Mouse (Mus musculus) lung, postnatal 25 days (tissue): Measurements from ENCODE around the gene Thumpd1.

Experiments
- DNase-seq: peaks from one replicate; pipeline ENCODE4 v3.0.0; 2022; ENCODE audit warnings: low spot score

The Thumpd1 gene

DNA sequence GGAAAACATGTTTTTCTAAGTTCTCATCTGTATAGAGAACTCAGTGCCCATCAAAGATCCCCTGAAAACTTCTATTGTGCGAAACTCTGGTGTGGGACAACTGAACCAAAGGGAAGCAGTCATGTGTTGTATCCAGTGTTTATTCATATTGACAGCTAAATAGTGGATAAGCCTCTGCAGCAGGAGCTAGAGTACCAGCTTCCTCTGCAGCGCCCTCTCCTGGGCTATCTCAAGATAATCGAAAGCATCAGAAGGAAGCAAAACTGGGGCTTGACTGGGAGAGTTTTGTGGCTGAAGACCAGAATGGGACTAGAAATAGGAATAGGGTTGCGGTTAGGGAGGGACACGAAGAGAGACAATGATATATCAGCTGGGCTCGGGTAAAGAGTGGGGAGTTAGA lies 49.7 kb downstream of the Thumpd1 start:
- DNase-seq = no peak

DNA sequence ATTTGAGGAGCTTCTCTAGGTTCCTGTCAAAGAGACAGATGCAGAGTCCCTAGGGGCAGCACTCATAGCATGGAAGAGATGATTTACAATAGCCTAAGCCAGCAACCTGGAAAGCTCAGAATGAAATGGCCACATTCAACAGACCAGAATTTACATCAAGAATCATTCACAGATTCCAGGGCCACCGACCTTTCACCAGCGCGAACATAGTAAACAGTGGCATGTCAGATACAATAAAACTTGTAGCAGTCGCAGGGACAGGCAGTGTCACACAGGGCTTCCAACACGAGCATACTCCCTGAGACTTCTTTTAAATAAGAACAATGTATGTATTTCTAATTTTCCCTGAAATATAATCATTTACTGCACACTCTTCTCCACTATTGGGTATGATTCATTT lies 50.2 kb downstream of the Thumpd1 start:
- DNase-seq = no peak

DNA sequence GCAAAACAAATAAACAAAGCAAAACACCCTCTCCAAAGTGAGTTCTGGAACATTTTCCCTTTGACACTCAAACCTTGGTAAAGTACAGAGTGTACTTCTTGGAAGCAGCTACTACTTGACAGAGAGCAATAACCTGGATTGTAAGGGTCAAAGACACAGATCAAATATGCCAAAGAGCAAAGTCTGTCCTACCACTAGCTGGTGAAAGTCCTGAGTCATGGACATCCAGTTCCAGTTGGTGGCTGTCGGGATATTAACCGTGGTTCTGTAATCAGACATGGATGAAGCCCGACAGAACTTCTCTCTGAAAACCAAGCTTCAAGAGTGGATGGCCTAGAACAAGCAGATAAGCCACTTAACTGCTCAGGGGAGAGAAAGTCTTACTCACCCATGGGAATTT lies 52.7 kb downstream of the Thumpd1 start:
- no peak for DNase-seq
